Mouse (Mus musculus): Measurements from ENCODE around the gene Cyp2b13. TPM values are rescaled to one million over a fixed set of nuclear protein-coding genes. Genes with fewer than 3 reads are reported as not detected.
"Not testable (repeated sequence)": the region's sequence is repeated elsewhere in the genome, so short reads cannot be mapped to it uniquely, and the experiment has no call there.

Cyp2b13 gene
- total RNA-seq (2017), result not detected in 2 replicates

DNA sequence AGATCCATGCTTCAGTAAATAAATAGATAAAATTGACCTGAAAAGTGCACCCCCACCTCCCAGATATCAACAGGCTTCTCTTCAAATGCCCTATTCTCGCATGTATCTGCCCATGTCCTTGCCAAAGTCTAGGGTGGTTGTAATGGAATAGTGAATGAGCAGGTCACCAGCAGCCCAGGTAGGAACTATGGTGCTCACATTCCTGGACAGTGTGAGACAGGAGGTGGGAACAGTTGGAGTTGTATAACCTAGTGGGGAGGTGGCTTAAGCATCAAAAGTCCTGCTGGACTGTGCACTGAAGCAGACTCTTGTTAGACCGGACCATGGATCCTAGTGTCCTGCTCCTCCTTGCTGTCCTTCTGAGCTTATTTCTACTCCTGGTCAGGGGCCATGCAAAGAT lies at the start of gene Cyp2b13:
Gene Cyp2b13 (plus strand): TSS at position 301 of the 400 bp plus-strand sequence.
- ATAC-seq (replicated peaks; ENCODE audit: low read depth, poor library complexity, severe bottlenecking), result not testable (repeated sequence)

DNA sequence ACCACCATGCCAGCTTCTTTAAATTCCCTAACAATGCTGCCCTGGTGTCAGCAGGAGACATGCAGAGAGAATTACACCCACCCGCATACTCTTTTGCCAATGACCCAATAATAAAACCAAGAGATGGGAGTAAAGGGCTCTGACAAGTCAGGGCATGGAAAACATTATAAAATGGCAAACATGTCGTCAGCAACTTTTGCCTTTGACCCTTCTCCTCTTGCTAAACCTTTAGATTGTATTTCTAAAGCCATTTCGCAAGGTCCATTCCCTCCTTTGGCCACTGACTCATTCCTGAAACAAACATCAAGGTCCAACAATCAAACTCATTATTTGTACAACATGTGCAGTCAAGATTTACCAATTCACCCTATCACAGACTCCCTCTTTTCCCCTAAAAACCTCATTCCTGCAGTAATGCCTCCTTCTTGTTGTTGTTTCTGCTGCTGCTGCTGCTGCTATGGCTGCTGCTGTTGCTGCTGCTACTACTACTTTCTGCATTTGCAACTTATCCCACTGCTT lies 41.4 kb upstream of the Cyp2b13 start:
- not testable (repeated sequence) for ATAC-seq (replicated peaks; ENCODE audit: low read depth, poor library complexity, severe bottlenecking)

DNA sequence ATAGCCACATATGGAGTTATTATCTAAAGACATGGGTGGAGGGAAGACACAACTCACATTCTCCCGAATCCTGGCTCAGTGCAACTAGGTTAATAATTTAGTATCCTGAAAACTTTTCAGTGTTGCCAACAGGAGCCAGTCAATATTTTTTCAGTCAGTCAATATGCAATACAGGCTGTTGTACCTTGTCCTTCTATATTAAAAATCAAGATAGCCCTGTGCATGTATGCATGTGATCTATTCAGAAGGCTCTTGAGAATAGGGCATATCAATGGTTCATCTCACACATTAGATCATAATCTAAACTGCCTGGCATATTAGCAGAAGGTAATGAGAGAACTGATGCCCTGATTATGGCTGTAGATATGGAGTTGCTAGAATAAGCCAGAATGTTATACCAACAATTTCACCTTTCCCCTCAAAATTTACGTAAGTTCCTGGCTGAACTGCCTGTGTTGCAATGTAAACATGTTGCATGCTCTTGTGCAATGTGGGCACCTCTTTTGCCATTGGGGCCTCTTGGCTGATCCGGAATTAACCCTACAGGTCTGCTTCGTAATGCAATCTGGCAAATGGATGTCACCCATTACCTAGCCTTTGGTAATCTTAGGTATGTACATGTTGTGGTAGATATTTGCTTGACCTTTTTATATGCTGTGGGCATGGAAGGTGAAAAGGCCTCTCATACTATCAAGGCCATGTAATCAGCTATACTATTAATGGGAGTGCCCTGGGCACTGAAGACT lies 6.2 kb upstream of the Cyp2b13 start:
- not testable (repeated sequence) for ATAC-seq (replicated peaks; ENCODE audit: low read depth, poor library complexity, severe bottlenecking)

DNA sequence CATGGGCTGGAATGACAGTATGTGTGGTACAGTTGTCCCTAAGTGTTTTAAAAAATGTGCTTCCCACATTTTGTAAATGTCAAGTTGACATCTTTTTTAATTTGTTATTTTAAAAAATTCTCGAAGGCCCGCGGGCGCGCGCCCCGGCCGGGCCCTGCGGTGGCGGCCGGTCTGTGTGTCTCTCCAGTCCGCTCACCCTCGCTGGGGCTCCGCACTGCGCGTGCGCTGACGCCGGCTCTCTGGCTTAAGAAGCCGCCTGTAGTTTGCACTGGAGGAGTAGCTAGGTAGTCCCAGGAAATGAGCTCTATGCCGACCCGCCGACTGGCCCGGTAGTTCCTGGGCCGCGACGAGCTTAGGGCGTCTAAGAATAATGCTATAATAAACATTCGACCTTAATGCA lies 10.4 kb downstream of the Cyp2b13 start:
- ATAC-seq (replicated peaks; ENCODE audit: low read depth, poor library complexity, severe bottlenecking), result 0 out of 2 replicates have a peak, but pooled peaks have one; percentile 47

DNA sequence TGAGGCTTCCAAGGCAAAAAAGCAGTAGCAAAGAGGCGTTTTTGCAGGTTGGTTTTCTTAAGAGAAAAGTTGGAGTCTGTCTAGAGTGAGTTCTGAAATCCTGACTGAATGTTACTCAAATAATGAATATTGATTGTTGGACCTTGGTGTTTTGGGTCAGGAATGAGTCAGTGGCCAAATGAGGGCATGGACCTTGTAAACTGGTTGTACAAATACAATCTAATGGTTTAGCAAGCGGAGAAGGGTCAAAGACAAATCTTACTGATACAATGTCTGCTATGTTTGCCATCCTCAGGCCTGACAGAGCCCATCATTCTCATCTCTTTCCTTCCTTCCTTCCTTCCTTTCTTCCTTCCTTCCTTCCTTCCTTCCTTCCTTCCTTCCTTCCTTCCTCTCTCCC lies 21.3 kb downstream of the Cyp2b13 start:
- ATAC-seq (replicated peaks; ENCODE audit: low read depth, poor library complexity, severe bottlenecking), result no peak

DNA sequence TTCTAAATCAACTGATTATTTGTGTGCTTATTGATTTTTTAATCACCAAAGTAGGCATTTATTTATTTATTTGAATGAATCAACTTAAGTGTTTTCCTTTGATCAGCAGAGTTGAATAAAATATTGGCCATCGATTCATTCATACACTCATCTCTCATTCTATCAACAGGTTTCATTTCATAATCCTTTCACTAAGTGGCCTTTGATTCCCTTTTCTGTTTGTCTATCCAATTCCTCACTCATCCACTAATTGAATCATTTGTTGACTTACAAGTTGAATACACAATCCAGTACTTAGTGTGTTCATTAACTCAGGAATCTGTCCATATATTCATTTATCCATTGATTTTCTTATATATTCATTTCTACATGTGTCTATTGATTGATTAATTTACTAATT lies 26.1 kb downstream of the Cyp2b13 start:
- no peak for ATAC-seq (replicated peaks; ENCODE audit: low read depth, poor library complexity, severe bottlenecking)

DNA sequence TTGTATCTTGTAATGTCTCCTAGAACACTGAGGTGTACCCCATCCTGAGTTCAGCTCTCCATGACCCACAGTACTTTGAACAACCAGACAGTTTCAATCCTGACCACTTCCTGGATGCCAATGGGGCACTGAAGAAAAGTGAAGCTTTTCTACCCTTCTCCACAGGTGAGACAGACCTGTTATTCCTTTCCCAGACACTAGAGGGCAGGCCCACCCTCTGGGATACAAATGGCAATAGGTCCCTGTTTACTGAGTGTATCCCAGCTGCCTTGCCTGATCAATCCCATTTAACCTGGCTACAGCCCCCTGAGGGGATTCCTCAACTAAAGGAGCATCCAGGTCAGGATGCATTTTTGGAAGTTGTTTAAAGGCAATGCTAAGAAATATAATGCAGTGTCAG lies 27.3 kb downstream of the Cyp2b13 start:
- ATAC-seq (replicated peaks; ENCODE audit: low read depth, poor library complexity, severe bottlenecking), result not testable (repeated sequence)

DNA sequence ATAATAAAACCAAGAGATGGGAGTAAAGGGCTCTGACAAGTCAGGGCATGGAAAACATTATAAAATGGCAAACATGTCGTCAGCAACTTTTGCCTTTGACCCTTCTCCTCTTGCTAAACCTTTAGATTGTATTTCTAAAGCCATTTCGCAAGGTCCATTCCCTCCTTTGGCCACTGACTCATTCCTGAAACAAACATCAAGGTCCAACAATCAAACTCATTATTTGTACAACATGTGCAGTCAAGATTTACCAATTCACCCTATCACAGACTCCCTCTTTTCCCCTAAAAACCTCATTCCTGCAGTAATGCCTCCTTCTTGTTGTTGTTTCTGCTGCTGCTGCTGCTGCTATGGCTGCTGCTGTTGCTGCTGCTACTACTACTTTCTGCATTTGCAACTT lies 78.3 kb downstream of the Cyp2b13 start:
- ATAC-seq (replicated peaks; ENCODE audit: low read depth, poor library complexity, severe bottlenecking), result not testable (repeated sequence)

DNA sequence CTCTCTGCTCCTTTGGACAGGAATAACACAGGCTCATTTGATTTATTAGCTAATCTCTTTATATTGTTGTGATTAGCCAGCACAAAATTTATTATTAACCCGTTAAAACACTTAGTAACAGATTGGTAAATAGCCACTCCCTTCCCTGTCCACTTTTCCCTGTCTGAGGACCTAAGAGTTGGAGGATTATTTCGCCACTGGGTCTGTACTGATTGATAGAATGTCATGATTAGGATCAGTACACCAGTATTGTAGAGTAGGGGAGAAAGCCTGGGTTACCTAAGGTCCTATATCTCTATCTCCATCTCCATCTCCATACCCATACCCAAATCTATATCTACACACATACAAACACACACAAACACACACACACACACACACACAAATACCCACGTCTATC lies 82.4 kb downstream of the Cyp2b13 start:
- not testable (repeated sequence) for ATAC-seq (replicated peaks; ENCODE audit: low read depth, poor library complexity, severe bottlenecking)

Other genes starting within 250 kb of the Cyp2b13 start
- 0.27 and 0.29 TPM in 2 replicates for gene Cyp2s1, start 244.6 kb upstream of the Cyp2b13 start, total RNA-seq (2017)
- gene Cyp2b10, start 163.9 kb upstream of the Cyp2b13 start, total RNA-seq (2017), result not detected in 2 replicates
- not detected in 2 replicates for gene Cyp2b9, start 111.9 kb downstream of the Cyp2b13 start, total RNA-seq (2017)
- gene Vmn1r184, start 198.8 kb downstream of the Cyp2b13 start, total RNA-seq (2017), result not detected in 2 replicates
- gene Cyp2a4, start 245.7 kb downstream of the Cyp2b13 start, total RNA-seq (2017), result not detected in 2 replicates